Mouse (Mus musculus): ENCODE data around the gene Eif5a.

- TF ChIP-seq EP300 (IDR thresholded peaks at IDR 0.05; ENCODE audit: low read depth) (no peak), CTCF (IDR thresholded peaks at IDR 0.05; ENCODE audit: low read depth) (no peak)
Observed at GRCm38 (mm10) chr11:69870289-69871069, 51.3 kb downstream of the Eif5a start.
